Mouse (Mus musculus) embryonic facial prominence, embryonic 10.5 days (tissue): ENCODE measurements at regions not wholly inside any gene's neighbourhood (a gene's known extent, or its start where the extent isn't known, plus 50 kb on each side); places are given as distances from the start of the nearest gene placed in this dataset.

Source experiments
- DNase-seq: peaks from one replicate; pipeline ENCODE4 v3.0.0-alpha.2; 2017; ENCODE audit warnings: low spot score
- H3K27ac ChIP-seq: fragments of 300-500 bp; sonication (generic); replicated peaks from 2 replicates; pipeline ENCODE4 v1.5.1; 2016; ENCODE audit warnings: mild to moderate bottlenecking
- H3K27me3 ChIP-seq: fragments of 300-500 bp; sonication (generic); replicated peaks from 2 replicates; pipeline ENCODE4 v1.6.1; 2016; ENCODE audit warnings: low read depth, mild to moderate bottlenecking; ENCODE audit not compliant: poor library complexity, severe bottlenecking
- H3K36me3 ChIP-seq: fragments of 300-500 bp; sonication (generic); replicated peaks from 2 replicates; pipeline ENCODE4 v1.6.1; 2016; ENCODE audit warnings: mild to moderate bottlenecking, moderate library complexity
- H3K4me1 ChIP-seq: fragments of 300-500 bp; sonication (generic); 2 replicates; pipeline ENCODE4 v1.6.1; 2016
- H3K4me3 ChIP-seq: fragments of 300-500 bp; sonication (generic); 2 replicates; pipeline ENCODE4 v1.5.1; 2016; ENCODE audit warnings: mild to moderate bottlenecking, moderate library complexity
- H3K9me3 ChIP-seq: fragments of 300-500 bp; sonication (generic); 2 replicates; pipeline ENCODE4 v1.6.1; 2016; ENCODE audit warnings: mild to moderate bottlenecking
- WGBS: fragments of 180-500 bp; shearing (Covaris S2); methylation state at CpG from one replicate; pipeline ENCODE4 v1.1.7; 2016; 5-methylcytosine and 5-hydroxymethylcytosine counted together

DNA sequence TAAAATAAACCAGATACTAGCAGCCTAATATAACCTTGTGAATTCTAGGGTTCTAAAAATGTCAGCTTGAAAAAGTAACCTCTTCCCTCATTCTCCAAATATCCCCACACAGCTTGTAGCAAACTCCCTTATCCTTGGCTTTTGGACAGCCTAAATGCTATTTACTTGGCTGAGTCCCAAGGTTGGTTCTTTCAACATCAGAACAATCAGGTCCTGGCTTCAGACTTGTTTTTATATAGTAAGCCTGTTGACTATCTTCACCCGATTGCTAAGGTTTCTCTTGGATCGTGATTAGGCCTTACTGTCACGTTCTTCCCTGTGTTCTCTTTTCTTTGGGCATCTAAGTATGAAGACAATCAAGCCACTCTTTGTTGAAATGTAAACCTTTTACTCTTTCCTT, 174.1 kb upstream of the Avpr1a start:
- 91% methylated on average over 3 of the region's 3 CpGs for WGBS
- H3K27me3 ChIP-seq: no peaks in the 10 kb centered on the region

DNA sequence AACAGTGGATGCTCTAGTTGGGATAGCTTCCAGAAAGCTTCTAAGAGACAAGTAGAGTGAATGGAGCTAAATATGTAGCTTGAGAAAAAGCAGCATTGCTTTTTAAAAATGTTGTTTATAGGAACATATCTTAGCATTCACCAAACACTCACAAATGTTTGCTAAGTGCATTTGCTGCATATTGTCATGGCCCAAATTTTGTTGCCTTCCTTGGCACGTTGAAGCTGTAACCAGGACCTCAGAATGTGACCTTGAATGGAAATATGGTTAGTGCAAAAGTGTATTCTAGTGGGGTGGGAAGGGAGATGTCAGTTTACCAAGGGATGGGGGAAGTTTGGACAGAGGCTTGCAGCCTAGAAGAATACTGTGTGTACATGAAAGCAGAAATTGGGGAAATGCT, 166.9 kb upstream of the Rxylt1 start:
- Histone ChIP-seq H3K27ac (no peak overlapping the region), H3K4me3 (no peak overlapping the region), H3K27me3 (no peaks in the 10 kb centered on the region), H3K36me3 (no peaks in the 10 kb centered on the region), H3K9me3 (no peaks in the 10 kb centered on the region), H3K4me1 (no peaks in the 10 kb centered on the region)
- 65% methylated on average over 1 of the region's 1 CpGs for WGBS
- DNase-seq: no peak

More for the DNA sequence above, 174.1 kb upstream of the Avpr1a start:
- Histone ChIP-seq H3K4me3 (no peak overlapping the region), H3K36me3 (no peaks in the 10 kb centered on the region), H3K27ac (no peak overlapping the region), H3K4me1 (no peaks in the 10 kb centered on the region), H3K9me3 (no peaks in the 10 kb centered on the region)
- no peak for DNase-seq

DNA sequence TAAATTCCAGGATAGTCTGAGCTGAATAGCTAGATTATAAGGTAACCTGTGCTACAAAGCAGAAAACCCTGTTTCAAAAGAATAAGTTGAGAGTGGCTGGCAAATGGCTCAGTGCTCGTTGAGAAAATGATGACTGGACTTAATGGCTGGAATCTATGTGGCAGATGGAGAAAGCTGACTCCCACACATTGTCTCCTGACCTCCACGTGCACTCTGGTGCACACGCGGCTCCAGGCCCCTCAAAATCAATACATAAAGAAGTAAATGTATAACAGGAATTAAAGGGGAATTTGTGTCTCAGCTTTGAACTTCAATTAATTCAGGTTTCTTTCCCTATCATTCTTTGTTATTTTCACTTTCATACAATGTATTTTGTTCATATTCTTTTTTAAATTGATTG, 162.2 kb upstream of the Rxylt1 start:
- 65% methylated on average over 4 of the region's 4 CpGs for WGBS
- no peaks in the 10 kb centered on the region for H3K27me3 ChIP-seq
- no peak overlapping the region for H3K4me3 ChIP-seq
- H3K27ac ChIP-seq: no peak overlapping the region
- no peaks in the 10 kb centered on the region for H3K36me3 ChIP-seq
- no peak for DNase-seq
- no peaks in the 10 kb centered on the region for H3K4me1 ChIP-seq
- H3K9me3 ChIP-seq: no peaks in the 10 kb centered on the region

DNA sequence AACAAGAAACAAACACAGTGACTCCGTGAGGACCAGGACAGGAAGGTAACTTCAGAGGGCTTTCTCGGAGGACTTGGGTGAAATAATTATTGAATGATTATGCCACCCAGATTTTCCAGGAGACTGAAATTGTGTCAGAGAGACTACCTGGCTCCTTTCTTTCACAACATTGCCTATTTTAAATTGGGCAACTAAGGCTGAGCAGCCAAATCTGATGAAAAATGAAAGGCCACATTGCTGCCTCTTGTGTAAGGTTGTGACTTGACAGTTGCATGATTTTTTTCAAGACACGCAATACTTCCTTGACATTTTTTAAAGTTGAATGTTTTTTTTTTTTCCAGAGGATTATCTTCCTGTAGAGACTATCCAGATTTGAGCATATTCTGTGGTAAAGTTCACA, 161.5 kb upstream of the Rxylt1 start:
- no peak for DNase-seq
- Histone ChIP-seq H3K9me3 (no peaks in the 10 kb centered on the region), H3K4me1 (no peaks in the 10 kb centered on the region), H3K27me3 (no peaks in the 10 kb centered on the region), H3K27ac (no peak overlapping the region), H3K36me3 (no peaks in the 10 kb centered on the region), H3K4me3 (no peak overlapping the region)
- 78% methylated on average over 3 of the region's 3 CpGs for WGBS

DNA sequence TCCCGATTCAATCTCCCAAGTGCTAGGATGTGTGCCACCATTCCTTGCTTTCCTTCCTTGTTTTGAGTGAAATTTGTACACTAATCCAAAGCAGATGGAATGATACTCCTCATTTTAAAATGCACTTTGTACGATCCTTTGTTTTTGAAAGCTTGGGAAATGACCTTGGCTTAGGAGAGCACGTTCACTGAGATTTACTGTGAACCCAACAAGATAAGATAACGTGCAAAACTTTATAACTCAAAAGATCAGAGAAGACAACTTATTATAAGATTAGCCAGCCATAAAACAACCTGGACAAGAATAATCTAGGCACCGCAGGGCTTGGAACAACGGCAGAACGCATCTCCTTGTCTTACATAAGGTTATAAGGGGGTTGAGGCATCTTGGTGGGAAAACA, 134.6 kb upstream of the Rxylt1 start:
- Histone ChIP-seq H3K27me3 (no peaks in the 10 kb centered on the region), H3K4me3 (no peak overlapping the region), H3K4me1 (peaks cover 20% of the 10 kb centered on the region), H3K9me3 (no peaks in the 10 kb centered on the region), H3K27ac (no peak overlapping the region), H3K36me3 (no peaks in the 10 kb centered on the region)
- no peak for DNase-seq
- 69% methylated on average over 7 of the region's 7 CpGs for WGBS

DNA sequence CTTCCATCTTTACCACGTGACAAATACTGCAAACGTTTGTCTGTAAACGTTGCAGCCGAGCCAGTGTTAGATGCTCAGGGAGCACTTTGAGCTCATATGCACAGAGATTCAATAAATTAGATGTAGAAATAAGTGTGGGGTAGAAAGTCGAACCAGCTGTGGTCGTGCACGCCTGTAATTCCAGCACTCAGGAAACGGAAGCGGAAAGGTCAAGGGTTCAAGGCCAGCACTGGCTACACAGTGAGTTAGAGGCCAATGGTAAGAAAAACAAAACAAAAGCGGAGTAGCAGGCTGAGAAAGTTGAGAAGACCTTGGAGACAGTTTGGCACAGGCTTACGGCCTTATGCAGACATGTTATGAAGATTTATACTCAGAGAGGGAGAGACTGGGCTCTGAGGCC, 133.6 kb upstream of the Rxylt1 start:
- no peaks in the 10 kb centered on the region for H3K9me3 ChIP-seq
- no peaks in the 10 kb centered on the region for H3K36me3 ChIP-seq
- 43% methylated on average over 11 of the region's 11 CpGs for WGBS
- peak overlapping the region; percentile 54 for H3K27ac ChIP-seq
- H3K4me1 ChIP-seq: peaks cover 20% of the 10 kb centered on the region
- DNase-seq: peak; percentile 76
- no peak overlapping the region for H3K4me3 ChIP-seq
- no peaks in the 10 kb centered on the region for H3K27me3 ChIP-seq

DNA sequence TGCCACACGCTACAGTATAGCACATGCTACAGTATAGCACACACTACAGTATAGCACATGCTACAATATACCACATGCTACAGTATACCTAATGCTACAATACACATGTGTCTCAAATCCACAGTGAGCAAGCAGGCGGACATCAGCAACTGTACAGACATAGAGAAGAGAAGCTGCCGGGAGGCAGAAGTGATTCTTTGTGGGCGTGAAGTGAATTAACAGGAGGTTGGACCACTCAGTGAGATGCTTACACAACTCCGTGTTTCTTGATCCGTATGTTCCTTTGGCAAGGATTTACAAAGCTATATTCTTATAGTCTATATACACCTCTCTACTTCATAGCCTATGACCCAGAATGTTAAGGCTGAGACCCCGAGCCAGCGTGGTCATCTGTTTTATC, 128.5 kb upstream of the Rxylt1 start:
- Histone ChIP-seq H3K4me3 (no peak overlapping the region), H3K4me1 (peaks cover 11% of the 10 kb centered on the region), H3K27me3 (no peaks in the 10 kb centered on the region), H3K9me3 (no peaks in the 10 kb centered on the region), H3K27ac (no peak overlapping the region), H3K36me3 (no peaks in the 10 kb centered on the region)
- no peak for DNase-seq
- whole genome bisulfite sequencing: 92% methylated on average over 8 of the region's 8 CpGs

DNA sequence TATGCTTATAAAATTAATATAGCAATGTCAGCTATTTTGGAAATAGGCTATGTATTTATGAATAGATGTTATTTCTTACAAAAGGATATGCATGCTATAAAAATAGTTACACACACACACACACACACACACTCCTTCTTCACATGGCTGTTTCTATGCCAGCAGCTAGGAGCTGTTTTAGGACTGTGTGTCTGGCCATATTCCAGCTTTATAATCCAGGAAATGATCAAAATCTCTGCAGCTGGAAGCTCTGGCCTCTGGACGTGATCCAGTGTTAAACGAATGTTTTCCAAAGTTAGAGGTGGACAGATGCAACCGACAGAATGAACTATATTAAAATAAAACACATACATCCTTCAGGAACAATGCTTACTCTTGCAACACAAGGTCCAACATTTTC, 125.9 kb upstream of the Rxylt1 start:
- 85% methylated on average over 3 of the region's 3 CpGs for WGBS
- no peaks in the 10 kb centered on the region for H3K27me3 ChIP-seq
- no peaks in the 10 kb centered on the region for H3K36me3 ChIP-seq
- DNase-seq: no peak
- no peak overlapping the region for H3K4me3 ChIP-seq
- no peaks in the 10 kb centered on the region for H3K9me3 ChIP-seq
- H3K4me1 ChIP-seq: no peaks in the 10 kb centered on the region
- no peak overlapping the region for H3K27ac ChIP-seq

DNA sequence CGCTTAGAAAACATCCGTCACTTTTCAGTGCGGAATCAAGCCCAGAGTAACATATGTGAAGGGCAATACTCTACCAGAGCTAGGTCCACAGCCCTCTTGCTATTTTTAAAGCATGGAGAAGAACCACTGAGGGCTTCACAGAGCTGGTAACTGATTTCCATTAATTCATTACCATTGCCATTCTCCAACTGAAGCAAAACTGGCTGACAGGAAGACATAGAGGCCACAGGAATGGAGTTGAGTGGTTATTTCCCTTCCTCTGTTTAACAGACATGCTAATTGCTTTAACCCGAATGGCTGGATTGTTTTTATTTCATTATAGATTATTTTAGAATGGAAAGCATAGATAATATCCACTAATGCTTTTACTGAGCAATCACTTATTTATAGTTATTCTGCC, 120.4 kb upstream of the Rxylt1 start:
- Histone ChIP-seq H3K27ac (no peak overlapping the region), H3K36me3 (no peaks in the 10 kb centered on the region), H3K4me3 (no peak overlapping the region), H3K9me3 (no peaks in the 10 kb centered on the region), H3K27me3 (no peaks in the 10 kb centered on the region), H3K4me1 (no peaks in the 10 kb centered on the region)
- DNase-seq: no peak
- 83% methylated on average over 4 of the region's 4 CpGs for WGBS

DNA sequence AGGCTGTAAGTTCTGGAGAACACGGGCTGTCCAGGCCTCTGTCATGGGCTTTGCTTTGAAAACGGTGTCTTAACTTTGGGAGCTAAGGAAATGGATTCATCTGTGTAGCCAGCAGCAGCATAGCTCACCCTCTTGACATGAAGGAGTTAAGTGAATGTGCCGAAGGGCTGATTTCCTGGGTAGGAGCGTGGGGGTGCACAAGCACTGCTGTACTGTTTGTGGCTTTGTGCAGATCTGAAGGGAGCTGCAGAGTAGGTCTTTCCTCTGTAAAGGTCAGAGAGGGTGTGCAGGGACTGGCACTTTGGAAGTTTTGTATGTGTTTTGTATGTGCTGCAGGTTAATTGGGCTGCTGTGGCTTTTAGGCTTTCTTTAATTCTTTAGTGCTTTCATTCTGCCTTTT, 102.6 kb upstream of the Rxylt1 start:
- DNase-seq: peak; percentile 26
- Histone ChIP-seq H3K4me3 (no peak overlapping the region), H3K36me3 (no peaks in the 10 kb centered on the region), H3K27me3 (no peaks in the 10 kb centered on the region), H3K4me1 (peaks cover 9% of the 10 kb centered on the region), H3K9me3 (no peaks in the 10 kb centered on the region), H3K27ac (no peak overlapping the region)
- 37% methylated on average over 4 of the region's 4 CpGs for WGBS

DNA sequence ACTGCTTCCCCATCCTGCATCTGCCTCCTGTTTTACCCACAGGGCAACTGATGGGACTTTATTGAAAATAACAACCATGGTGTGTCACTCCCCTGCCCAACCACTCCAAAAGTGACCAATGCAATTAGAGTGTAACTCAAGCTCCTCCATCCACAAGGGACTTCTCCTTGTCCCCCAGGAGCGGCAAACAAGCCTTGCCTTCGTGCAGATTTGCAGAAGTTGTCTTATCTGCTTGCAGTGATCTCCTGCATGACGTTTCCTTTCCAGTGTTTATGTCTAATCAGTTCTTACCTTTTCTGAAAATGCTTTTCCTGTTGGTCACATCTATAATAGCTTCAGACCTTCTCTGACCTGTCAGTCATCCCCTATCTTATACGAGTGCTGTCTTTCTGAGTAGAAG, 100.5 kb upstream of the Rxylt1 start:
- H3K36me3 ChIP-seq: no peaks in the 10 kb centered on the region
- DNase-seq: no peak
- H3K27me3 ChIP-seq: no peaks in the 10 kb centered on the region
- no peak overlapping the region for H3K4me3 ChIP-seq
- WGBS: 81% methylated on average over 4 of the region's 4 CpGs
- no peak overlapping the region for H3K27ac ChIP-seq
- H3K4me1 ChIP-seq: peaks cover 9% of the 10 kb centered on the region
- no peaks in the 10 kb centered on the region for H3K9me3 ChIP-seq

DNA sequence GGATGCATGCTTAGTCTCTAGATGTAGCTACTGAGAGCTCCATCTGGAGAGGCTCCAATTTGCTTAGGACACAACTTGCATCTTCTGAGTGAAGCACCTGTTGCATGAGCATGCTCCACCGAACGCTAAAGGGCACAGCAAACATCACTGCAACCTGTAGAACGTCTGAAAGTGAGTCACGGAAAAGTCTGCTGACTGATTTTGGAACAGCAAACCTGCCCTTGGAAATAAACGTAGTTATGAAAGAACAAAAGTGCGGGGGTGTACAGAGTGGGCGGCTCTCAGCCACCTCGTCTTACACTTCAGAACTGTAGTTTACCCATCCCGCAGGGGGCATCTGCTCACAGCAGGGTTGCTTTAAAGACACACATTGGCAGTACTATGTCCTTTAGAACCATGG, 97.0 kb upstream of the Rxylt1 start:
- H3K36me3 ChIP-seq: no peaks in the 10 kb centered on the region
- WGBS: 90% methylated on average over 9 of the region's 9 CpGs
- no peak overlapping the region for H3K27ac ChIP-seq
- DNase-seq: no peak
- no peaks in the 10 kb centered on the region for H3K4me1 ChIP-seq
- H3K4me3 ChIP-seq: no peak overlapping the region
- no peaks in the 10 kb centered on the region for H3K27me3 ChIP-seq
- no peaks in the 10 kb centered on the region for H3K9me3 ChIP-seq

DNA sequence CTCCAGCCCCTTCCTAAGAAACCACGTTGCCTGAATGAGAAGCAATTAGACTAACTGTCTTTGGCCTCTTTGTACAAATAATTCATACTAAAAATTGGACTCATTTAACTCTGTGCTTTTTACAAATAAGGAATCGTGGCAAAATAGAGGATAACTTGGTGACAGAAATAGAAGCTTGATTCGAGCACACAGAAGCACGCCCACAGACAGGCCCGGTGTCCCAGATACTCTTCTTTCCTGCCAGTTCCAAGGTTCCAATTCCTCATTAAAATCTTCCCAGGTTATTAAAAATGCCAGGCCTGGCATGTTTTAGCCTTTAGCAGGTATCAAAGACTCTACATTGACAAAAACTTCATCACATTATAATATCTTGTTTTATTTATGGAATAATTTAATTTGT, 96.2 kb upstream of the Rxylt1 start:
- no peak for DNase-seq
- Histone ChIP-seq H3K4me1 (no peaks in the 10 kb centered on the region), H3K36me3 (no peaks in the 10 kb centered on the region), H3K4me3 (no peak overlapping the region), H3K9me3 (no peaks in the 10 kb centered on the region), H3K27me3 (no peaks in the 10 kb centered on the region), H3K27ac (no peak overlapping the region)
- WGBS: 86% methylated on average over 5 of the region's 5 CpGs

DNA sequence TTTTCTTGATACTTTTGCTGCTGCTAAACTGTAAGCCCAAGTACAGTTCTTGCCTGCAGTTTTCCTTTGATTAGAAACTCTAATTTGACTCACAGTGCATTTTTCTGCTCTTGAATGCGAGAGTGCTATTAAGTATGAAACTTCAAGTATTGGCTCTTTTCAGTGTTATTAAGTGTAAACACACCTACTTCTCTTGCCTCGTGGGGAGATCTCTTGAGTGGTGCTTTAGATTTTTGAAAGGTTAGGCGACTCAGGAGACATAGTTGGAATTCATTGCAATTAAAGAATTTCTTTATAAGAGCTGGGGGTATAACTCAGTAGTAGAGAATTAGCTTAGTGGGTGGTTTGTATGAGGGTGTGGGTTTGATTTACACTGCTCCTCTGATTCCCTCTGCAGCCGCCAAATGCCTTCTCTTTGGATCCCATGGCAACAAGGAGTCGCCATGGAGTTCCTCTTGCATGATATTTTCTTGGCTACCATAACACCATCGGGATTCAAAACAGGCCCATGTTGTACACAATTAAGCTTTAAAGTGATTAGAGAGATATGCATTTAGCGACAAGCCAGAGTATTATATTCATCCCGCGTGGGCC, 88.1 kb upstream of the Rxylt1 start:
- H3K4me1 ChIP-seq: no peaks in the 10 kb centered on the region
- 88% methylated on average over 9 of the region's 9 CpGs for WGBS
- H3K36me3 ChIP-seq: no peaks in the 10 kb centered on the region
- H3K9me3 ChIP-seq: no peaks in the 10 kb centered on the region
- no peak overlapping the region for H3K4me3 ChIP-seq
- no peak overlapping the region for H3K27ac ChIP-seq
- DNase-seq: no peak
- no peaks in the 10 kb centered on the region for H3K27me3 ChIP-seq
